Mouse (Mus musculus) common myeloid progenitor, adult 5-6 weeks (primary cell): ENCODE results near the gene Sass6. TPM values are rescaled to one million over a fixed set of nuclear protein-coding genes. Genes with fewer than 3 reads are reported as not detected.
"Not testable (repeated sequence)": the region's sequence is repeated elsewhere in the genome, so short reads cannot be mapped to it uniquely, and the experiment has no call there.

ENCODE experiments used
- ATAC-seq: replicated peaks from 2 replicates; pipeline ENCODE4 v1.8.0; 2016; ENCODE audit warnings: low read depth, mild to moderate bottlenecking, moderate TSS enrichment, inconsistent platforms; ENCODE audit not compliant: poor library complexity, severe bottlenecking
- total RNA-seq: library from RNA; stranded (forward); fragments of 200-1000, 187-1606 nt; gene quantifications from 2 replicates; pipeline ENCODE4 v1.2.3, GENCODE M21; 2017

The Sass6 gene
- total RNA-seq = 49.8 and 57.5 TPM in 2 replicates

DNA sequence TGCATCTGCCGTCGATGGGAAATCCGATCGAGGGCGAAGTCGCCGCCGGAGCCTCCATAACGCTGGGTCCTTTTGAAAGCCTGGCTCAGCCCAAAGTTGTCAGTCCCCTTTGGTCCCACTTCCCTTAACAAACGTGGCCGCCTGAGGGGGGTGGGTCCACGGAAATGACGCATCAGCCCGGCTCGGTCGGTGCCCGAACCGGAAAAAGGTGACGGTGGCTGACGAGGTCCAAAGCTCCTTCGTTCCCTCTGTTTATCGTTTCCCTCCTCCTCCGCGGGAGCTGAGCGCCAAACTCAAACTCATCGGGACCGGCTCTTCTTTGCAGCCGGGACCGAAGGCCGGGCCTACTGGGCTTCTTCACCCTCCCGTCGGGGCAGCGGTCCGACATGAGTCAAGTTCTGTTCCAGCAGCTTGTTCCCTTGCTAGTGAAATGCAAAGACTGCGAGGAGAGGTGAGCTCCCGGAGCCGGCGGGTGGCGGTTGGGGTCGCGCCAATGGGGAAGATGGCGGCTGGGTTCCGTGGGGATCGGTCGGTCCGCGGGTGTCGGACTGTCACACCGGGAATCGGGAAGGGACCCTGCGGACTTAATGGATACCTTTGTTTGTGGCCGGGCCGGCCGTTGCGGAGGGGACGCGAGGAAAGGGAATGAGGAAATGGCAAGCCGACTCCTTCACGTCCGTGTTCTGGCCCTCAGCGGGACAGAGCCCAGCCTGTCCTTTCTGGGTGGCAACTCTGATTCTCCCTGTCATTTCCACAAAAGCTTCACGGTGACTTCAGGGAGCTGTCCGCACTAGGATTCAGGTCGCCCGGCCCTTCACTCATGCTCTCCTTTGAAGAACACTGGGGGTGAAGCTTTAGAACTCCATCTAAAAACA, at the start of gene Sass6:
Gene Sass6 (plus strand): TSS at position 255 of the 875 bp plus-strand sequence.
- ATAC-seq = peak; percentile 93

DNA sequence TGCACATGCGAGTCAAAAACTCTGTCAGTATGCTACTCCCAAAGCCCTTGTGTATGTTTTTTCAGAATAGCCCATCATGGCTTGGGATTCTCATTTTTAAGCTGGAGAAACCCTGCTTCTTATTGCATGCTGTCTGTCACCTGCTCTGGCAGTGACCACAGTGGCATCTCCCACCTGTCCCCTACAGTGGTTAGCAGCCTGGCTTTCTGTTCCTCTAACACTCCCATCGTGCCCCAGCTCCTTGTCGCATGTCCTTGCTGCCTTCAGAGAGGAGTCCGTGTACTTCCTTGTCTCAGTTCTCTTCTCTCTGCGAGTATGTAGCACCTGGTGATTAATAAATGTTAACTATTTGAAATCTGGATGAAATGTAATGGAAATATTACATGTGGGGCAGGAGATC, 47.4 kb upstream of the Sass6 start:
- no peak for ATAC-seq

DNA sequence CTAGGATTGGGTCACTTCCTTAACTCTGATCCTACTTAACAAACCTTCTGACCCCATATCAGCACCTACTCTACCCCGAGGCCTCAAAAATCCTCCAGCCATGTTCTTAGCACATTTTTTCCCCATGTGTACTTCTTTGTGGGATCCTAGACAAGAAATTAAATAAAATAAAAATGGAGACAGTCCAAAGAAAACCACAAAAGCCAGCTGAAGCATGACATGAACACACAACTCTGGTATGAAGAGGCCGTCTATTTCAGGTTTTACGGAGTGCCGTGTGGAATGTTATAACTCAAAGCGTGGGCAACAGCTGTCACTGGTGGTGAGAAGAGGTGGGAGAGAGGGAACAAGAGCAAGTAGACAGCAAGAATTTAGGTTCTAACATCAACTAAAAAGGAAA, 43.4 kb upstream of the Sass6 start:
- no peak for ATAC-seq

DNA sequence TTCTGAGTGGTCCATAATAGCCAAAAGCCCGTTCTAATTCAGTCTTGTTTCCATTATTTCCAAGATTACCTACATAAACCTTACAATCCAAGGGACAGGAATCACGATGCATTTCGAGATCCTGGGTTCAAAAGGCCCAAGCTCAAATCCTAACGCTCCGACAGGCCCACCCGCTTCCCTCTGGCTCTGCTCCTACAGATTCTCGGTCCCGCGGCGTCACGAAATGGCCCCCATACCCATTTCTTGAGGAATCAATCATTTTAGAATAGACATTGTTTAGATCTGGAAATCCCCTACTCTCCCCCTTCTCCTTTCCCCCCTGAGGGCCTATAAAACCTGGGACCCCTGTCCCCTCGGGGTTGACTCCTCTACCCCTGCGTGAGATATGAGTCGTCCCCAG, 33.5 kb upstream of the Sass6 start:
- not testable (repeated sequence) for ATAC-seq

DNA sequence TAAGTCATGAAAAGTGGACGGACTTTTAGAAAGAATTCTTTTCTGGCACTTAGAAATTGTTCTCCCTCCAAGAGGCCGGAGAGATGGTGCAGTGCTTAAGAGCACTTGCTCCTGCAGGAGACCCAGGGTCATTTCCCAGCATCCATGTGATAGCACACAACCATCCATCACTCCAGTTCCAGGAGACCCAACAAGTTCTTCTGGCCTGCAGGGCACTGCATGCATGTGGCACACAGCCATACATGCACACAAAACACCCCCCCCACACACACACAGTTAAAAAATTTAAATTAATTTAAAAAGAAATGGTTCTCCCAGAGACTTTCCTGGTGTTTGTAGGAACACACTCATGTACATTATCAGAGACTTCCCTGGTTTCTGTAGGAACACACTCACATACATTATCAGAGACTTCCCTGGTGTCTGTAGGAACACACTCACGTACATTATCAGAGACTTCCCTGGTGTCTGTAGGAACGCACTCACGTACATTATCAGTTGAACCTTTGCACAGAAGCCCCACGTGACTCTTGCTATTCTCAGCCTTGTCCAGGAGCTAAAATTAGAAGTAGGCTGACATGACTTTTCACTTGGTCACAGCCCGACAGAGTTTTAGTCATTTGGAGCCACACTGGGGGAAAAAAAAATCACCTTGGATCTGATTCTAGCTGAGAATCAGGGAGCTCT, 32.2 kb upstream of the Sass6 start, which contains the start of gene Lrrc39:
Gene Lrrc39 (plus strand): TSS at position 566 of the 687 bp plus-strand sequence.
- peak; percentile 91 for ATAC-seq

DNA sequence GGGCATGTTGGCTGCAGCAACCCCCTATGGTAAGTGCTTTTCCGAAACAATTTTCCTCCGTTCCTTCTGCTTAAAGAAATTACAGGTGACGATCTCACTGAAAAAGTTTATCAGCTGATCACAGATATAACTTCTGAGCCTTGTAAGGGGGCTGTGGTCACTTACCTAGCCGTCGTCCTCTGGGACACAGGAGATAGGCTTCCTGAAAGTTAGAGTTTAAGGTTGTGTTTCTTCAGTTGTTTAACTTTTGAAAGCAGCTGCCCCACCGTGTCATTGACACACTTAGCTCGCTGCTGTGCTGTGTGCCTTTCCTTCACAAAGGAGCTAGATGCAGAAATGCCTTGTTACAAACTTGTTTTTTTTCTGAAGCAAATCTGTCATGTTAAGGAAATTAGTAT, 31.7 kb upstream of the Sass6 start:
- ATAC-seq = peak; percentile 46

DNA sequence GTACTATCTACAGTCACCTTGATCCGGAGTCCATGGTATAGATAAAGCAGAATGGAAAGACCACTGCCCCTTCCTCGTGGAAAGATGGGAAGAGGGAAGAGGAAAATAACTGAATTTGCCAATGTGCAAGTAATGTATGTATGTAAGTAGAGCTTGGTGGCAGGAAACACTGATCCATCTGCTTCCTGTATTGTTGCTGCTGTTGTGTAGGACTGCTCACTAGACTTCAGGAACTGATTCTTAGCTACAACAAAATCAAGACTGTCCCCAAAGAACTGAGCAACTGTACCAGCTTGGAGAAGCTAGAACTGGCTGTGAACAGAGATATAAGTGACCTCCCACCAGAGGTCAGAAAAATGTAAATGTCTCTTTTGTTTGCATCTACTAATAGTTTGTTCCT, 24.2 kb upstream of the Sass6 start:
- peak; percentile 83 for ATAC-seq

DNA sequence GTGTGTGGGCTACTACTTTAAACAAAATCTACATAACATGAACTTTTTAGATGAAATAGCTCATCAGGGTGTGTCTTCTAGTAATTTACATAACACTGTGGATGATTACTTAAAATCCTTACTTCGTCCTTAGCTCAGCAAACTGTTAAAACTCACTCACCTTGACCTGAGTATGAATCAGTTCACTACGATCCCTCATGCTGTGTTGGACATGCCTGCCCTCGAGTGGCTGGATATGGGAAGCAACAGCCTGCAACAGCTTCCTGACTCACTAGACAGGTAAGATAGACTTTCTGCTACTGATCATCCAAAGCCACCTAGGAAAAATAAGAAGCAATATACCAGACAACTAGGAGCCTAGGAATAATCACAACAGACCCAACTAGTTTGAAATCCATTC, 17.5 kb upstream of the Sass6 start:
- 0 out of 2 replicates have a peak, but pooled peaks have one; percentile 36 for ATAC-seq

DNA sequence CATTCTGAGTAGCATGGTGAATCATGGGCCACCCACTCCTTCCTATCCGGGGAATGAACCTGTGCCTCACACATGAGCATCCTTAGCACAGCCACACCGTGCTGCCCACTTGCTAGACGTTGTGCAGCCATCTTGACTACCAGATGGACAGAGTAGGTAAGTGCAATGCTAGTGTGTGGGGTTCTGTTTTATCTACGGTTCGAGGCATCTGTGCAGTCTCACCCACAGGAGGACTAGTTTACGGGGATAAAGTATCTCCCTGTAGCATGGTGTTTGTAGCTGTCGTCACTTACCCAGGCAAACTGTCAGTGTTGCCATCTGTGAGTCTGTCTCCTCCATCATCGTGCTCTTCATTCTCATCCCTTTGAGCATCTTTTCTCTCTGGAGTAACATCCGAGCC, 12.6 kb upstream of the Sass6 start:
- ATAC-seq = no peak

DNA sequence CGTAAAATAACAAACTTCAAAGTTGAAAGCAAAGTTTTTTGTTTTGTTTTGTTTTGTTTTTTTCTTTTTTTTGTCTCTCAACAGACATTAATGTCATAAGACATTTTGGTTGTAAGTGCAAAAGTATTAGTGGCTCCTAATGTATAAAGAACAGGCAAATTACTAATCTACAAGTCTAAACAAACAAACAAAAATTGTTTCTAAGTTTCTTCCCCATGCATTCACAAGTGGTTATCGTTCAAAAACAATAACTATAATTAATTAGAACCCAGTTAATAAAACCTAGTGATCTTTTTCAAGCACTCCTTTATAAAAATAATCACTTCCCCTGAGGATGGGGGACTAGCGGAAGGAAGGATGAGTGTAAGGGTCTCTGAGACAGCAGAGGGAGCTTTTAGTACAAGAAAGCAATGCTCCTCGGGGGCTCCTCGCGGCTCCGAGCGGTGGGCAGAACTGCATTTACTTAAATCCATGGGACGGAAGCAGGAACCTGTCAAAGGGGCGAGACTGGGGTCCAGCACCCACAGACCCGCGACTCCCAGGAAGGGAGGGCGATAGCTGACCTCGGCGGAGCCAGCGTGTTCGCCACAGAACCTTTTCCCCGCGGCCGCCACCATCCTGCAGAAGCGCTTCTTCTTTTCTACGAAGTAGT, 580 bp upstream of the Sass6 start:
- ATAC-seq = peak; percentile 62

DNA sequence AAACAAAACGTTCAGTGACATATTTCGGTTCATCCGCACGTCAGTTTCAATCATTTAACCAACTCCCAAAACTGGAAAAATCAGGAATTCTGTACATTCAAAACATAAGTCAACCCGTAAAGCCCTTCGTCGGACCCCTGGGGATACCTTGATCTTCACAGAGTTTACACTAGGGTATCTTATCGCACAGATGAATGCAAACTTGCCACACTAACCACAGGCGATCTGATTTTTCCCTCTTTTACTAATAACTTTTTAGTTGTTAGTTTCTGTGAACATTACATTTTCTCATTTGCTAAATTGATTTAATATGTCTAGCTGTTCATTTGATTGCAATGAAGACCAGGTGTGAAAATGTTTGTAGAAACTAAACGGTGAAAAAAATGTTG, 815 bp downstream of the Sass6 start:
- no peak for ATAC-seq

DNA sequence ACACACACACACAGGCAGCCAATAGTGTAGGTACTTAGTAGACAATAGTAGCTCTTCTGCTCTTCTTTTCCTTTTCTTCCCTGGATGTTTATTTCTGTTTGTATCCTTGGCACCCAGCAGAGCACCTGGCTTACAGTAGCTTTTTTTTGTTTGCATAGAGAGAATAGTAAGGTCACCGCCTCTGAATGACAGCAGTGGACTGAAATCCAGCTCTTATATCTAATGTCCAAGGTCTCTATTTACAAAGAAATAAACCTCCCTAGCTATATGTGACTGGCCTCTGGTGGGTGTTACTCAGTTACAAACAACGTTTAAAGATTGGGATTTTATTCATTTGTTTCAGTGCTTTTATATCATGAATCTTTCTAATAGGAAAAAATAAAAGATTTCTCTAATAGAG, 4.9 kb downstream of the Sass6 start:
- no peak for ATAC-seq

DNA sequence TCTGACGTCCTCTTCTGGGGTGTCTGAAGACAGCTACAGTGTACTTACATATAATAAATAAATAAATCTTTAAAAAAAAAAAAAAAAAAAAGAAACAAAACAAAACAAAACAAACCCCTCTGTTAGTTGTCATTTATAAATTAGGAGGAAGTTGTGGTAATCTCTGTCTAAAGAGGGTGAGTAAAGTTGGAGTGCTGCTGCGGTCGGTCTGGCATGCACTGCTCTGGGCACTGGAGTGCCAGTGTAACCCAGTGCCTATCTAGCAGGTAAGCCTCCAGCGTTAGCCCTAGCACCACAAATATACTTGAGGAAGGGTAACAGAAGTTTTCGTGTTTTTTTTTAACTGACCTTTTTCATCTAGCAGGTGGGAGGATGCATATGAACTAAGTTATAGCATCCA, 6.2 kb downstream of the Sass6 start:
- ATAC-seq = peak; percentile 92

DNA sequence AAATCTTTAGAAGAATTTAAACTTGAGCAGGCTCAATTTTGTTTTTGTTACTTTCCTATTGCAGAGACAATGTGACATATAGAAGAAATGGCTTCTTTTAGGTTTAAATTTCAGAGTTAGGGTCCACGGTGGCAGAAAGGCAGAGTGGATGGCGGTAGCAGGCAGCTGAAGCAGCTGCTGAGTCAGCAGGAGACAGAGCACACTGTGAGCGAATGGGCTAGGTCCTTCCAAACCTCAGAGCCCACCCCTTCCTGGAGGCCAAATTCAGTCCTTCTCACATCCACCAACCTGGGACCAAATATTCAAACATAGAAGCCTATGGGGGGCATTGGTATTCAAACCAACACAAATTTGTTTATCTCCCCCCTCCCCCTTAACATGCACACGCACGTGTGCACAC, 7.0 kb downstream of the Sass6 start:
- ATAC-seq = 0 out of 2 replicates have a peak, but pooled peaks have one; percentile 27

DNA sequence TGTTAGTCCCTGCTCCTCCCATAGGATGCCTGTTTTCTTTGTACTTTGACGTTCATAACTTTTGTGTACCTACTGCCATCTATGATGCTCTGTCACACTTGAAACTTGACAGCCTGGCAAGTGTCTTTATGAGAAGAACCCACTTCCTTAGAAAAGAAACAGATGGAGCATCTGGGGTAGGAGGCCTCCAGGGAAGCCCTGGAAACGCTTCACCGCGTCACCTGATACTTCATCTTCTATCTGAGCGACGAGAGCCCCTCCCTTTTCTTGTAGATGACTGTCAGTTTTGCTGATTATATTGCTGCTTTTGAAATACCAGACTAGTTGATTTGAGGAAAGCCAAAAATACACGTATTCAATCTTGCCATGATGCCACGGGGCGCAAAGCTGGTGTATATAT, 9.8 kb downstream of the Sass6 start:
- no peak for ATAC-seq

DNA sequence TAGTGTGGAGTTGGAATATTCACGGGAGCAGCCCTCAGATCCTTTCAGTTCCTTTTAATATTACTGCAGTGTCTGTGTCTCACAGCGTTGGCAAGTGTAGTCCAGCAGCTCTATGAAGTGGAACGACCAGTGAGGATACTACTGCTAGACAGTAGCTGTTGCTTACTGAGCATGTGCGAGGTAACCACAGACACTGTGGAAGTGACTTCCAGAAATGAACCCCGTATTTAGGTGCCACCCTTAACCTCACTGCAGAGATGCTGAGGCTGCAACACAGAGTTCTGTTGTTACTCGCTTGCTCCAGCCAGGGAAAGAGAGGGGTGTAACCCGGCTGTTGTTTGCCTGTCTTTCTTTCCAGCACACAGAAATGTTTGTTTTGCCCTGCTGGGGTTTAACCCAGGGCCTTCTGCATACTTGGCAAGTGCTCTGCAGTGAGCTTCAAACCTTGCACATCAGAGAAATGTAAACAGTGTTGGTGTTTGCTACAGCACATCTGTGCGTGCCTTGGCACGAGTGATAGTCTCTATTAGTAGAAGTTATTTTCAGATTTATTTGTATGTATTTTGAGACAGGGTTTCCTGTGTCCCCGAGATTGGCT, 19.6 kb downstream of the Sass6 start, which contains the start of gene Trmt13:
Gene Trmt13 (minus strand): TSS at position 293 of the 598 bp plus-strand sequence.
- no peak for ATAC-seq

DNA sequence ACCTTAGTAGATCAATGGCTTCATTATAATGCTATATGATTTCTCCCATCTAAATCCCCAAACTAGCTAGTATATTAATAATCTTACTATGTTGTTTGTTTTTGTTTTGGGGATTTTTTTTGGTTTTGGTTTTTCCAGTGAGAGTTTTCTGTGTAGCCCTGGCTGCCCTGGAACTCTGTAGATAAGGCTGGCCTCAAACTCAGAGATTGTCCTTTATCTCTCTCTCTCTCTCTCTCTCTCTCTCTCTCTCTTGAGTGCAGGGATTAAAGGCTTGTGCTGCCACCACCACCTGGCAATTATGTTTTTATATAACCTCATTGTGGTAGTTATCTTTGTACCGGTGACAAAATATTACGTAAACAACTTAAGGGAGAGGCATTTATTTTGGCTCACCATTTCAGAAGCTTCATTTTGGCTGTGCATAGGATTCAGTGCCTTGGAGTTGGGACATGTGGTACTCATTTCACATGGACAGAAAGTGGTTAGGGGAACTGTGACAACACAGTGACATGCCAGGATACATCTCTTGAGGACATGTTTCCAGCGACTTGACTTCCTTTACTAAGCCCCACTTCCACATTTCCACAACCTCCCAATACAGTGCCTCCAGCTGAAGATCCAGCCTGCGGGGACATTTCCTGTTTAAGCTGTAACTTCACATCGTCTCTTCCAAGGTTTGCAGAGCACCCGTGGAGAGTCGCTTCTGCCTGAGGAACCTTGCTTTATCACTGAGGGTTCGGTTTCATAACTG, 20.7 kb downstream of the Sass6 start:
- 0 out of 2 replicates have a peak, but pooled peaks have one; percentile 37 for ATAC-seq

DNA sequence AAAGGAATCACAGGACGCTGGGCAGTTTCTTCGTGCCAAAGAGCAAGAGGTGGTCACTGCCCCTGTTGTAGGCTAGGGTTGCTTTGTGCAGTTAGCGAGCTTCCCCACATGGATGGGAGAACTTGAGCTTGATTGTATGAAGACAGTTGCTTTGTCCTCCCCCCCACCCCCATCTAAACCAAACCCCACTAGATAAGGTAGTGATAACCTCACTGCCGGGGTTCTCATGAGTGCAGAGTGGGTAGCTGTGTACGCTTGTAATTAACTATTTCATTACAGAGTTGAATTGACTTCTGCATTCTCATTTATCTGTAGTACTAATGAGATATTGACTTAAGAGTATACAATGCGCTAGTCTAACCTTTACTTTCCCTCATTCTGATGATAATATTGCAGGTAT, 24.1 kb downstream of the Sass6 start:
- ATAC-seq = peak; percentile 30; the same call in 1 of the 2 replicates

DNA sequence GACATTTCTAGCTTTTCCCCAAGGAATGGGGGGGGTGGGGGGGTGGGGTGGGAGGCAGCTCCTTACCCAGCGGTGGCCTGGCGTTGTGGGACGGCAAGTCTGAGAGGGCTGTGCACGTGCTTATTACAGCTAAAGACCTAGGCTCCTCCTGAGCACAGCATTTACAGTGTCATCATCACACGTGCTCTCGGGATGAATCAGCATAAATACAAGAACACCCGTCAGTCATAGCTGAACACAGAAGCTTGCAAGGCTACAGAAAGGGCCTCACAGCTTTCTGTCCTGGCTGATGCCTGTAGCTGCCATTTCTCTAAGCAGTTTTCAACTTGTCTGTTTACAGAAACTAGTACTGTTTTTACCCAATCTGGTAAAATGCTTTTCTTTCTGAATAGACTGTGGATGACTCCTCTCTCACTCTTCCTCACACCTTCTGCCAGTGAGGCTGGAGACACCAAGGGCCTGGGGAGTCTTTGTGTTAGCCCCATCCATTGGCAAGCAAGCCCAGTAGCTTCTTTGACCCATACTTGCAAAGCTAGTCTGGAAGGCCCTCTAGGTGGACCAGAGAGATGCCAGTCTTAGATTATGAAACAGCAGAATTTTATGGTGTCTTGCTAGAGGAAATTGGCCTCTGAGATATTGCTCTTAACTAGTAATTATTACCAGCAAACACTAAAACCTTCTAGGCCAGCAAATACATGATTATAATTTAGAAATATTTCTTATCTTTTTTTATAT, 26.0 kb downstream of the Sass6 start:
- ATAC-seq = peak; percentile 83
